Mouse (Mus musculus): ENCODE data around the gene Kirrel3.

- TF ChIP-seq POLR2A (IDR thresholded peaks at IDR 0.05; ENCODE audit: borderline replicate concordance, extremely low read depth, low read depth, low read length) (no peak), CTCF (IDR thresholded peaks at IDR 0.05; ENCODE audit: insufficient read depth, low read length) (no peak)
These were observed 468.5 kb downstream of the Kirrel3 start for GRCm38 (mm10) chr9:34954212-34954611.
